In genomic region chr3:114030886-114031285, GRCm38 (mm10) we compare ENCODE assay signal across 8 mouse cellular contexts. TPM values are rescaled to one million over a fixed set of nuclear protein-coding genes. Genes with fewer than 3 reads are reported as not detected.
DNase-seq lines count a peak whose midpoint lies in the region; ATAC-seq and TF ChIP-seq lines count a peak whose summit lies in the region.

No protein-coding gene starts in this region.

- H3K27me3 ChIP-seq in E14TG2a.4 (ENCODE audit: insufficient read depth, low read length), result peaks cover 13% of the 10 kb centered on the region
- no peaks in the 10 kb centered on the region for H3K27me3 ChIP-seq in forebrain, embryonic 15.5 days
- H3K27me3 ChIP-seq in liver, embryonic 15.5 days, result peaks cover 29% of the 10 kb centered on the region

- H3K4me2 ChIP-seq in forebrain, embryonic 15.5 days (replicated peaks), result peak overlapping the region; percentile 95
- peak overlapping the region; percentile 56 for H3K4me2 ChIP-seq in liver, embryonic 15.5 days

- H3K27ac ChIP-seq in forebrain, embryonic 15.5 days (replicated peaks), result no peak overlapping the region
- H3K27ac ChIP-seq in liver, embryonic 15.5 days (replicated peaks), result no peak overlapping the region

- ATAC-seq in frontal cortex, adult (ENCODE audit: low TSS enrichment), result peak; percentile 45; the same call in 1 of the 2 replicates
- ATAC-seq in forebrain, embryonic 15.5 days (replicated peaks), result no peak; the same call in 1 of the 2 replicates
- ATAC-seq in liver, embryonic 15.5 days (ENCODE audit: insufficient read depth), result no peak
- ATAC-seq in inflammation-experienced regulatory T-cells, adult 6 months, result no peak

- peak overlapping the region; percentile 66 for H3K9ac ChIP-seq in forebrain, embryonic 15.5 days (replicated peaks)
- no peak overlapping the region for H3K9ac ChIP-seq in liver, embryonic 15.5 days

- intact Hi-C loops in gastrocnemius, postnatal 36 days (cut with DNase I), result no loop called here

- H3K36me3 ChIP-seq in E14TG2a.4 (ENCODE audit: insufficient read depth, low read length), result no peaks in the 10 kb centered on the region
- H3K36me3 ChIP-seq in forebrain, embryonic 15.5 days, result no peaks in the 10 kb centered on the region
- H3K36me3 ChIP-seq in liver, embryonic 15.5 days (replicated peaks), result no peaks in the 10 kb centered on the region

- WGBS in forebrain, embryonic 15.5 days, result under 1% methylated on average over 9 of the region's 9 CpGs
- 2% methylated on average over 9 of the region's 9 CpGs for WGBS in liver, embryonic 15.5 days (ENCODE audit: insufficient replicate concordance)

- TF ChIP-seq CTCF in E14TG2a.4 (conservative IDR thresholded peaks at IDR 0.05; ENCODE audit: low read length), result no peak

- no peaks in the 10 kb centered on the region for H3K9me3 ChIP-seq in E14TG2a.4 (ENCODE audit: low read length)
- no peaks in the 10 kb centered on the region for H3K9me3 ChIP-seq in forebrain, embryonic 15.5 days
- no peaks in the 10 kb centered on the region for H3K9me3 ChIP-seq in liver, embryonic 15.5 days (replicated peaks)

- H3K4me3 ChIP-seq in E14TG2a.4 (replicated peaks; ENCODE audit: low read length), result peak overlapping the region; percentile 76
- peak overlapping the region; percentile 70 for H3K4me3 ChIP-seq in forebrain, embryonic 15.5 days
- H3K4me3 ChIP-seq in liver, embryonic 15.5 days (replicated peaks), result peak overlapping the region; percentile 29

- H3K4me1 ChIP-seq in E14TG2a.4 (replicated peaks; ENCODE audit: low read depth, low read length), result peaks cover 20% of the 10 kb centered on the region; the same call in 1 of the 2 replicates
- H3K4me1 ChIP-seq in forebrain, embryonic 15.5 days, result peaks cover 15% of the 10 kb centered on the region
- no peaks in the 10 kb centered on the region for H3K4me1 ChIP-seq in liver, embryonic 15.5 days (replicated peaks)

- no peak for DNase-seq in frontal cortex, postnatal 25 days (ENCODE audit: low spot score in 2 of 2)
- no peak for DNase-seq in gastrocnemius, postnatal 36 days
- DNase-seq in cerebellum, adult 9-11 months, result no peak

RNA-seq across cellular contexts. Expression of gene Col11a1, which starts 0.5 kb away (rescaled TPM):
- 8.8 and 9.0 TPM in 2 replicates for polyA plus RNA-seq in forebrain, embryonic 15.5 days (2015; fragmentation: Nextera tagmentation; extraction: Ambion mirVana)
- polyA plus RNA-seq in liver, embryonic 15.5 days (2015; fragmentation: Nextera tagmentation; extraction: Ambion mirVana), result 2.3 and 2.6 TPM in 2 replicates
- polyA plus RNA-seq in inflammation-experienced regulatory T-cells, adult 6 months (2017; shearing (Covaris generic)), result under 1 TPM in 2 of 3 experiments, not detected in 1; 0.23 to 0.32 TPM
- total RNA-seq in gastrocnemius, postnatal 36 days (2021), result 1 to 10 TPM; 4.6 to 7.9 TPM
